Mouse (Mus musculus) layer of hippocampus, adult 9-11 months (tissue): Measurements from ENCODE around the gene Pced1b.
"Not testable (repeated sequence)": the region's sequence is repeated elsewhere in the genome, so short reads cannot be mapped to it uniquely, and the experiment has no call there.

ENCODE experiments used
- DNase-seq: peaks from one replicate; pipeline ENCODE4 v3.0.0; 2022

The Pced1b gene

GRCm38 (mm10) chr15:97246911-97247790 is at the start of gene Pced1b, which contains the start of gene Amigo2:
Gene Pced1b, plus strand, starts transcription at chr15:97247107.
Gene Amigo2, minus strand, starts transcription at chr15:97247287.
- DNase-seq: peak; percentile 19

GRCm38 (mm10) chr15:97204889-97205288 is 42.0 kb upstream of the Pced1b start:
- DNase-seq: no peak

GRCm38 (mm10) chr15:97205776-97206175 is 41.1 kb upstream of the Pced1b start:
- no peak for DNase-seq

GRCm38 (mm10) chr15:97206506-97206905 is 40.4 kb upstream of the Pced1b start:
- no peak for DNase-seq

- not testable (repeated sequence) for DNase-seq
Measured at GRCm38 (mm10) chr15:97209754-97210153, 37.2 kb upstream of the Pced1b start.

- no peak for DNase-seq
Measured at GRCm38 (mm10) chr15:97212501-97213477, 34.1 kb upstream of the Pced1b start.

- DNase-seq: no peak
Measured at GRCm38 (mm10) chr15:97216843-97217242, 30.1 kb upstream of the Pced1b start.

- no peak for DNase-seq
Measured at GRCm38 (mm10) chr15:97223431-97223830, 23.5 kb upstream of the Pced1b start.

- DNase-seq: no peak
Measured at GRCm38 (mm10) chr15:97224003-97224402, 22.9 kb upstream of the Pced1b start.

GRCm38 (mm10) chr15:97229494-97230077 is 17.3 kb upstream of the Pced1b start:
- DNase-seq: no peak

GRCm38 (mm10) chr15:97234076-97234475 is 12.8 kb upstream of the Pced1b start:
- DNase-seq: no peak

- no peak for DNase-seq
Measured at GRCm38 (mm10) chr15:97235183-97235582, 11.7 kb upstream of the Pced1b start.

- no peak for DNase-seq
Measured at GRCm38 (mm10) chr15:97236943-97237342, 10.0 kb upstream of the Pced1b start.

GRCm38 (mm10) chr15:97245392-97245791 is 1.5 kb upstream of the Pced1b start:
- no peak for DNase-seq

GRCm38 (mm10) chr15:97246256-97246655 is 651 bp upstream of the Pced1b start:
- no peak for DNase-seq

- no peak for DNase-seq
Measured at GRCm38 (mm10) chr15:97247791-97248161, 869 bp downstream of the Pced1b start.

GRCm38 (mm10) chr15:97248296-97248695 is 1.4 kb downstream of the Pced1b start:
- DNase-seq: no peak

GRCm38 (mm10) chr15:97249322-97249721 is 2.4 kb downstream of the Pced1b start:
- DNase-seq: no peak

GRCm38 (mm10) chr15:97252493-97253034 is 5.7 kb downstream of the Pced1b start:
- no peak for DNase-seq

- no peak for DNase-seq
Measured at GRCm38 (mm10) chr15:97254375-97254774, 7.5 kb downstream of the Pced1b start.

- no peak for DNase-seq
Measured at GRCm38 (mm10) chr15:97255800-97256199, 8.9 kb downstream of the Pced1b start.

- DNase-seq: no peak
Measured at GRCm38 (mm10) chr15:97256411-97256810, 9.5 kb downstream of the Pced1b start.
